Mouse (Mus musculus) cerebellum, adult (tissue): Measurements from ENCODE around the gene Gamt.
"Not testable (repeated sequence)": the region's sequence is repeated elsewhere in the genome, so short reads cannot be mapped to it uniquely, and the experiment has no call there.

Source experiments
- ATAC-seq: cut with Nextera tagmentation; 2 replicates; pipeline ENCODE4 v1.9.2; 2017; ENCODE audit warnings: mild to moderate bottlenecking, moderate library complexity, mixed read lengths; ENCODE audit not compliant: insufficient number of reproducible peaks, low FRiP score, low TSS enrichment

Gene Gamt

GRCm38 (mm10) chr10:80259861-80260641 is 761 bp downstream of the Gamt start:
- ATAC-seq = peak; percentile 18; the same call in 1 of the 2 replicates

GRCm38 (mm10) chr10:80259463-80259805 is 1.4 kb downstream of the Gamt start:
- no peak for ATAC-seq

GRCm38 (mm10) chr10:80258752-80259462 is 1.9 kb downstream of the Gamt start:
- ATAC-seq = no peak

GRCm38 (mm10) chr10:80257936-80258335 is 2.9 kb downstream of the Gamt start:
- no peak for ATAC-seq

GRCm38 (mm10) chr10:80255881-80256535 is 4.8 kb downstream of the Gamt start:
- ATAC-seq = no peak

- no peak for ATAC-seq
These were observed 6.2 kb downstream of the Gamt start for GRCm38 (mm10) chr10:80254331-80255297.

GRCm38 (mm10) chr10:80253551-80253950 is 7.3 kb downstream of the Gamt start:
- ATAC-seq = no peak

- ATAC-seq = no peak
These were observed 8.1 kb downstream of the Gamt start for GRCm38 (mm10) chr10:80252493-80253274.

- no peak for ATAC-seq
These were observed 8.8 kb downstream of the Gamt start for GRCm38 (mm10) chr10:80252011-80252410.

GRCm38 (mm10) chr10:80250573-80250972 is 10.2 kb downstream of the Gamt start:
- ATAC-seq = no peak

GRCm38 (mm10) chr10:80250059-80250458 is 10.8 kb downstream of the Gamt start:
- ATAC-seq = no peak

GRCm38 (mm10) chr10:80248971-80249640 is 11.7 kb downstream of the Gamt start, which contains the start of gene Ndufs7:
Gene Ndufs7, plus strand, starts transcription at chr10:80249121.
- peak; percentile 65; the same call in 1 of the 2 replicates for ATAC-seq

GRCm38 (mm10) chr10:80248437-80248836 is 12.4 kb downstream of the Gamt start:
- ATAC-seq = not testable (repeated sequence)

GRCm38 (mm10) chr10:80247849-80248248 is 13.0 kb downstream of the Gamt start:
- ATAC-seq = no peak

- peak; percentile 29; the same call in 1 of the 2 replicates for ATAC-seq
These were observed 15.2 kb downstream of the Gamt start for GRCm38 (mm10) chr10:80245600-80245999.

- ATAC-seq = no peak
These were observed 15.9 kb downstream of the Gamt start for GRCm38 (mm10) chr10:80244791-80245399.

GRCm38 (mm10) chr10:80242607-80243006 is 18.2 kb downstream of the Gamt start:
- no peak for ATAC-seq

- ATAC-seq = no peak
These were observed 18.7 kb downstream of the Gamt start for GRCm38 (mm10) chr10:80242088-80242487.
